Mouse (Mus musculus): Measurements from ENCODE around the gene Smarcd3. TPM values are rescaled to one million over a fixed set of nuclear protein-coding genes. Genes with fewer than 3 reads are reported as not detected.

Gene Smarcd3
- total and polyA plus RNA-seq, 3 experiments: 1.3 to 2.2 TPM; not detected in 1

DNA sequence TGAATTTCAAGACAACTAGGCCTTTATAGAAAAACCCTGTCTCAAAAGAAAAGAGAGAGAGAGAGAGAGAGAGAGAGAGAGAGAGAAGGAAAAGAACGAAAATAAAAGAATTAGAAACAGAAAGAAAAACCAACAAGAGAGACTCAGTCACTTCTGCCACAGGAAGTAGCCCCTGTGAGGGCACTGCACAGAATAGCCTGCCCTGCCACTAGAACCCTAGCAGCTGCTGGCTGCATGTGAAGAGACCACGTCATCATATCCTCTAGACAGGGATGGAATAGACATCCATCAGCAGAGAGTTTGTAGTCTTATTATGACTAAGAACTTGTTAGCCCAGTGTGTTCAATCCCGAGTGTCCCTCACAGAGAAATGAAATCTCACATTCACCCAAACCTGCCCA is 5.5 kb upstream of the Smarcd3 start:
- dilution Hi-C loops (cut with MboI; ENCODE audit: extremely low pct_ligation_motif_present, extremely low pct_unique_long_range_greater_than_20kb, low sequenced_read_pairs) (no loop called here), in situ Hi-C loops (cut with MboI; ENCODE audit: low pct_ligation_motif_present, low pct_unique_long_range_greater_than_20kb, low sequenced_read_pairs) (no loop called here)
- TF ChIP-seq EP300 (IDR thresholded peaks at IDR 0.05; ENCODE audit: low read length): no peak
- TF ChIP-seq SMC3 (IDR thresholded peaks at IDR 0.05; ENCODE audit: low read depth, low read length): no peak
- TF ChIP-seq MXI1 (IDR thresholded peaks at IDR 0.05; ENCODE audit: low read depth, low read length): no peak
- no peak for TF ChIP-seq CTCF (conservative IDR thresholded peaks at IDR 0.05 in 1 of 2, IDR thresholded peaks at IDR 0.05 in 1 of 2; ENCODE audit: low read depth in 2 of 2, low read length in 2 of 2)
- no peak for TF ChIP-seq POLR2AphosphoS2 (IDR thresholded peaks at IDR 0.05; ENCODE audit: low read depth, low read length)
- TF ChIP-seq JUND (conservative IDR thresholded peaks at IDR 0.05; ENCODE audit: low read depth, low read length): no peak
- TF ChIP-seq PAX5 (IDR thresholded peaks at IDR 0.05; ENCODE audit: low read length): no peak
- Histone ChIP-seq H3K27me3 (replicated peaks) (peaks cover 18% of the 10 kb centered on the region), H3K27ac (ENCODE audit: insufficient read depth, low read depth) (no peak overlapping the region), H3K79me2 (replicated peaks; ENCODE audit: control insufficient read depth, extremely low read depth, insufficient read depth, poor library complexity, severe bottlenecking) (no peaks in the 10 kb centered on the region), H3K4me2 (ENCODE audit: insufficient read depth, low read depth, poor library complexity, severe bottlenecking) (no peak overlapping the region), H3K9me3 (replicated peaks; ENCODE audit: low read length) (no peaks in the 10 kb centered on the region), H3K36me3 (replicated peaks in 1 of 2; ENCODE audit: control insufficient read depth in 1 of 2, insufficient read depth in 1 of 2, low read length in 1 of 2) (no peaks in the 10 kb centered on the region), H3K4me1 (ENCODE audit: control insufficient read depth in 1 of 2, insufficient read depth in 2 of 2) (peaks cover 0 to 6% of the 10 kb centered on the region in 2 experiments; a peak in 1 of 4 replicates), H3K9ac (ENCODE audit: insufficient read depth, low read depth) (no peak overlapping the region), H3K4me3 (replicated peaks in 1 of 3; ENCODE audit: low read depth in 2 of 3, low read length in 2 of 3, poor library complexity in 1 of 3) (no peak overlapping the region)
- DNase-seq (ENCODE audit: extremely low read depth): peak; percentile 15

DNA sequence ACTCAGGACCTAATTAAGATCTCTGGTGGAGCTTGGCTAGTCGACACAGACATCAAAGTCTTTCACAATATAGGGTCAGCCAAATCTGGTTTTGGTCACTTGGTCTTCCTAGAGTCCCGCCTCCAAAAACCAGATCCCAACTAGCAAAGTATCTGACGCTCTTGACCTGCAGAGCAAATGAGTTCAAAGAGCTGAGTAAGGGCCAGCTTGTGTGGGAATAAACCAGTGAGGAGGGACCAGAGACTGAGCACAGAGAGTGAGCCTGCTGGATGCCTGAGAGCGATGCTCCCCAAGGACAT is 560 bp upstream of the Smarcd3 start:
- no peaks in the 10 kb centered on the region for H3K9me3 ChIP-seq (replicated peaks; ENCODE audit: low read length)
- no peak overlapping the region for H3K4me2 ChIP-seq (ENCODE audit: insufficient read depth, low read depth, poor library complexity, severe bottlenecking)
- dilution Hi-C loops (cut with MboI; ENCODE audit: extremely low pct_ligation_motif_present, extremely low pct_unique_long_range_greater_than_20kb, low sequenced_read_pairs) (no loop called here), in situ Hi-C loops (cut with MboI; ENCODE audit: low pct_ligation_motif_present, low pct_unique_long_range_greater_than_20kb, low sequenced_read_pairs) (no loop called here)
- DNase-seq (ENCODE audit: extremely low read depth): no peak
- no peak overlapping the region for H3K27ac ChIP-seq (ENCODE audit: insufficient read depth, low read depth)
- H3K79me2 ChIP-seq (replicated peaks; ENCODE audit: control insufficient read depth, extremely low read depth, insufficient read depth, poor library complexity, severe bottlenecking): no peaks in the 10 kb centered on the region
- H3K4me1 ChIP-seq (ENCODE audit: control insufficient read depth in 1 of 2, insufficient read depth in 2 of 2): peaks cover 6 to 8% of the 10 kb centered on the region in 2 experiments
- H3K36me3 ChIP-seq (replicated peaks in 1 of 2; ENCODE audit: control insufficient read depth in 1 of 2, insufficient read depth in 1 of 2, low read length in 1 of 2): no peaks in the 10 kb centered on the region
- no peak overlapping the region for H3K9ac ChIP-seq (ENCODE audit: insufficient read depth, low read depth)
- H3K27me3 ChIP-seq (replicated peaks): peaks cover 60% of the 10 kb centered on the region
- TF ChIP-seq POLR2AphosphoS2 (IDR thresholded peaks at IDR 0.05; ENCODE audit: low read depth, low read length): no peak
- no peak overlapping the region for H3K4me3 ChIP-seq (replicated peaks in 1 of 3; ENCODE audit: low read depth in 2 of 3, low read length in 2 of 3, poor library complexity in 1 of 3)

DNA sequence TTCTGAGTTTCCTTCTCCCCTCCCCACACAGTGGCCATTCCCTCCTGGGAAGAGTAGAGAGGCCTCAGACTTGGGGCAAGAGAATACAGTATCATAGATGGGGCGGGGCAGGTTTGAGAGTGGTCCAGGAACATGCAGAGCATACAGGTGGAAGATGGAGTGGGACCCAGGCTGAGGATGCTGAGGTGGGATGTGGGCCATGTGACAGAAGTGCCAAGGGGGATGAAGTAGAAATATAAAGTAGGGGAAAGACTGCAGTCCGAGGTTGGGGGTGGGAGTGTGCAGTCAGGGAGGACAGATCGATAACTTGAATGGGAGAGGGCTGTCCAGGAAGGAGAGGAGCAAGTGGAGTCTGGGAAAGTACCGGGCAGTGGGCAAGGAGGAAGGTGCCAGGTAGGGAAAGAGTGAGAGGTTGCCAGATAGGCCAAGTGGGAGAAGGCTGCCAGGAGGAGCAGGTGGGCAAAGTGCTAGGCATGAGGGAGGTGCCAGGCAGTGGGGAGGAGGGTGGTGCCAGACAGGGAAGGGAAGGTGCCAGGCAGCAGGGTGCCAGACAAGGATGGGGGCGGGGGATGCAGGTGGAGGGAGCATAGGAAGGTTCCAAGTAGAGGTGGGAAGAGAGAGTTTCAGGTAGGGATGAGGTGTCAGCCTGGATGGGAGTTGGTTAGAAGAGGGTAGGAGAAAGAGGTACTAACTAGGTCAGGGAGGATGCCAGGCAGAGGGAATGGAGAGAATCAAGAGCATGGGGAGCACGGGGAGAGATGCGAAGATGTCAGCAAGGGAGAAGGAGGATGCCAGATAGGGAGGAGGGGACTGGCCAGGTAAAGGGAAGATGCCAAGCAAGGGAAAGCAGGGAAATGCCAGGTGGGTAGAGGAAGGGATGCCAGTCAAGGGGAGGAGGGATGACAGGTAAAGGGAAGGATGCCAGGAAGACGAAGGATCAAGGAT is 898 bp downstream of the Smarcd3 start:
- H3K27me3 ChIP-seq (replicated peaks): peaks cover 70% of the 10 kb centered on the region
- no peak overlapping the region for H3K9ac ChIP-seq (ENCODE audit: insufficient read depth, low read depth)
- H3K4me2 ChIP-seq (ENCODE audit: insufficient read depth, low read depth, poor library complexity, severe bottlenecking): no peak overlapping the region
- no peaks in the 10 kb centered on the region for H3K36me3 ChIP-seq (replicated peaks in 1 of 2; ENCODE audit: control insufficient read depth in 1 of 2, insufficient read depth in 1 of 2, low read length in 1 of 2)
- TF ChIP-seq CHD2 (IDR thresholded peaks at IDR 0.05; ENCODE audit: low read length): no peak
- TF ChIP-seq POLR2A (IDR thresholded peaks at IDR 0.05; ENCODE audit: low read depth, low read length): no peak
- no peak for TF ChIP-seq MAFK (IDR thresholded peaks at IDR 0.05; ENCODE audit: insufficient replicate concordance, low read length)
- TF ChIP-seq MYC (IDR thresholded peaks at IDR 0.05; ENCODE audit: low read depth, low read length): no peak
- TF ChIP-seq RCOR1 (conservative IDR thresholded peaks at IDR 0.05; ENCODE audit: low read depth, low read length): no peak
- TF ChIP-seq TCF12 (IDR thresholded peaks at IDR 0.05; ENCODE audit: low read depth, low read length): no peak
- no peak for TF ChIP-seq ZKSCAN1 (IDR thresholded peaks at IDR 0.05; ENCODE audit: borderline replicate concordance, low read depth, low read length)
- no peak for TF ChIP-seq GABPA (IDR thresholded peaks at IDR 0.05; ENCODE audit: insufficient replicate concordance, low read depth, low read length)
- no peak for TF ChIP-seq MAZ (IDR thresholded peaks at IDR 0.05; ENCODE audit: low read depth, low read length)
- no peak for TF ChIP-seq USF2 (conservative IDR thresholded peaks at IDR 0.05; ENCODE audit: low read depth, low read length)
- TF ChIP-seq ELF1 (IDR thresholded peaks at IDR 0.05; ENCODE audit: low read depth, low read length): no peak
- dilution Hi-C loops (cut with MboI; ENCODE audit: extremely low pct_ligation_motif_present, extremely low pct_unique_long_range_greater_than_20kb, low sequenced_read_pairs): no loop called here
- H3K79me2 ChIP-seq (replicated peaks; ENCODE audit: control insufficient read depth, extremely low read depth, insufficient read depth, poor library complexity, severe bottlenecking): no peaks in the 10 kb centered on the region
- H3K4me3 ChIP-seq (replicated peaks in 1 of 3; ENCODE audit: low read depth in 2 of 3, low read length in 2 of 3, poor library complexity in 1 of 3): no peak overlapping the region
- H3K9me3 ChIP-seq (replicated peaks; ENCODE audit: low read length): no peaks in the 10 kb centered on the region
- DNase-seq (ENCODE audit: extremely low read depth): no peak
- no peak overlapping the region for H3K27ac ChIP-seq (ENCODE audit: insufficient read depth, low read depth)
- peaks cover 6 to 7% of the 10 kb centered on the region in 2 experiments; a peak in 3 of 4 replicates for H3K4me1 ChIP-seq (ENCODE audit: control insufficient read depth in 1 of 2, insufficient read depth in 2 of 2)
- in situ Hi-C loops (cut with MboI; ENCODE audit: low pct_ligation_motif_present, low pct_unique_long_range_greater_than_20kb, low sequenced_read_pairs): no loop called here
